Mouse (Mus musculus): ENCODE data around the gene Gyg. TPM values are rescaled to one million over a fixed set of nuclear protein-coding genes. Genes with fewer than 3 reads are reported as not detected.

The Gyg gene
- polyA plus RNA-seq, 1 experiment from 2014 or later: 20.0 TPM

GRCm38 (mm10) chr3:20103830-20104229, 51.3 kb downstream of the Gyg start:
- Histone ChIP-seq H3K9ac (no peak overlapping the region), H3K36me3 (replicated peaks) (peaks cover 9% of the 10 kb centered on the region; the same call in 1 of the 2 replicates), H3K27ac (replicated peaks) (no peak overlapping the region), H3K4me2 (no peak overlapping the region), H3K4me3 (replicated peaks) (no peak overlapping the region), H3K27me3 (no peaks in the 10 kb centered on the region), H3K9me3 (replicated peaks) (no peaks in the 10 kb centered on the region), H3K4me1 (replicated peaks) (no peaks in the 10 kb centered on the region)
- ATAC-seq (ENCODE audit: insufficient read depth): no peak
- WGBS (ENCODE audit: insufficient replicate concordance): 65% methylated on average over 3 of the region's 3 CpGs

GRCm38 (mm10) chr3:20082161-20082560, 73.0 kb downstream of the Gyg start:
- no peak overlapping the region for H3K4me3 ChIP-seq (replicated peaks)
- H3K4me2 ChIP-seq: no peak overlapping the region
- WGBS (ENCODE audit: insufficient replicate concordance): 67% methylated on average over 3 of the region's 3 CpGs
- ATAC-seq (ENCODE audit: insufficient read depth): no peak
- H3K4me1 ChIP-seq (replicated peaks): no peaks in the 10 kb centered on the region
- H3K36me3 ChIP-seq (replicated peaks): peaks cover 17% of the 10 kb centered on the region
- H3K27me3 ChIP-seq: no peaks in the 10 kb centered on the region
- no peaks in the 10 kb centered on the region for H3K9me3 ChIP-seq (replicated peaks)
- H3K9ac ChIP-seq: no peak overlapping the region
- H3K27ac ChIP-seq (replicated peaks): no peak overlapping the region

GRCm38 (mm10) chr3:20076145-20077053, 78.7 kb downstream of the Gyg start:
- Histone ChIP-seq H3K4me2 (no peak overlapping the region), H3K4me1 (replicated peaks) (no peaks in the 10 kb centered on the region), H3K4me3 (replicated peaks) (no peak overlapping the region), H3K9me3 (replicated peaks) (no peaks in the 10 kb centered on the region), H3K9ac (no peak overlapping the region), H3K36me3 (replicated peaks) (peaks cover 21% of the 10 kb centered on the region), H3K27me3 (no peaks in the 10 kb centered on the region), H3K27ac (replicated peaks) (no peak overlapping the region)
- WGBS (ENCODE audit: insufficient replicate concordance): 65% methylated on average over 11 of the region's 11 CpGs
- ATAC-seq (ENCODE audit: insufficient read depth): no peak

Other genes starting within 250 kb of the Gyg start
- 38.6 and 58.7 TPM in 2 replicates for gene Cp, start 198.3 kb downstream of the Gyg start, polyA plus RNA-seq (2015; fragmentation: Nextera tagmentation; extraction: Ambion mirVana)
- gene Hps3, start 120.0 kb downstream of the Gyg start, polyA plus RNA-seq (2015; fragmentation: Nextera tagmentation; extraction: Ambion mirVana): 5.8 and 5.9 TPM in 2 replicates
- gene Hltf, start 97.5 kb downstream of the Gyg start, polyA plus RNA-seq (2015; fragmentation: Nextera tagmentation; extraction: Ambion mirVana): 8.6 and 9.6 TPM in 2 replicates
- gene Cpa3, start 86.9 kb upstream of the Gyg start, polyA plus RNA-seq (2015; fragmentation: Nextera tagmentation; extraction: Ambion mirVana): 2.3 and 2.9 TPM in 2 replicates
- gene Cpb1, start 120.4 kb upstream of the Gyg start, polyA plus RNA-seq (2015; fragmentation: Nextera tagmentation; extraction: Ambion mirVana): 0.06 and 0.61 TPM in 2 replicates
- gene Agtr1b, start 211.9 kb upstream of the Gyg start, polyA plus RNA-seq (2015; fragmentation: Nextera tagmentation; extraction: Ambion mirVana): not detected in 2 replicates